Mouse (Mus musculus) thymus, postnatal 25 days (tissue): ENCODE data around the gene Gm36210.
"Not testable (repeated sequence)": the region's sequence is repeated elsewhere in the genome, so short reads cannot be mapped to it uniquely, and the experiment has no call there.

Source experiments
- DNase-seq: peaks from one replicate; pipeline ENCODE4 v3.0.0; 2022

Gene Gm36210

GRCm38 (mm10) chr7:4879036-4879435, 27.3 kb downstream of the Gm36210 start:
- DNase-seq, result not testable (repeated sequence)

- DNase-seq, result peak; percentile 52
Observed at GRCm38 (mm10) chr7:4878186-4878585, 28.1 kb downstream of the Gm36210 start.

GRCm38 (mm10) chr7:4877226-4877625, 29.1 kb downstream of the Gm36210 start:
- no peak for DNase-seq

GRCm38 (mm10) chr7:4876753-4877221, 29.5 kb downstream of the Gm36210 start, which contains the start of gene Isoc2a:
Isoc2a (plus strand) TSS chr7:4877153.
- peak; percentile 88 for DNase-seq

- DNase-seq, result no peak
Observed at GRCm38 (mm10) chr7:4870133-4870532, 36.2 kb downstream of the Gm36210 start, which contains the start of gene Isoc2b. Isoc2b (minus strand) TSS chr7:4870258.

GRCm38 (mm10) chr7:4866631-4867180, 39.6 kb downstream of the Gm36210 start:
- DNase-seq, result no peak

- peak; percentile 96 for DNase-seq
Observed at GRCm38 (mm10) chr7:4865579-4866493, 40.5 kb downstream of the Gm36210 start.

GRCm38 (mm10) chr7:4865090-4865489, 41.2 kb downstream of the Gm36210 start:
- peak; percentile 55 for DNase-seq

GRCm38 (mm10) chr7:4864130-4864845, 42.0 kb downstream of the Gm36210 start:
- no peak for DNase-seq

GRCm38 (mm10) chr7:4863541-4864080, 42.7 kb downstream of the Gm36210 start:
- DNase-seq, result no peak

GRCm38 (mm10) chr7:4863041-4863440, 43.3 kb downstream of the Gm36210 start:
- no peak for DNase-seq

GRCm38 (mm10) chr7:4860926-4861325, 45.4 kb downstream of the Gm36210 start:
- DNase-seq, result not testable (repeated sequence)

- no peak for DNase-seq
Observed at GRCm38 (mm10) chr7:4859418-4859978, 46.8 kb downstream of the Gm36210 start.

- DNase-seq, result no peak
Observed at GRCm38 (mm10) chr7:4857321-4857720, 49.0 kb downstream of the Gm36210 start.

GRCm38 (mm10) chr7:4856508-4856907, 49.8 kb downstream of the Gm36210 start:
- no peak for DNase-seq

- no peak for DNase-seq
Observed at GRCm38 (mm10) chr7:4853613-4854012, 52.7 kb downstream of the Gm36210 start.

- DNase-seq, result no peak
Observed at GRCm38 (mm10) chr7:4851315-4851688, 55.0 kb downstream of the Gm36210 start.

GRCm38 (mm10) chr7:4850621-4851314, 55.5 kb downstream of the Gm36210 start:
- no peak for DNase-seq

GRCm38 (mm10) chr7:4849372-4849771, 56.9 kb downstream of the Gm36210 start:
- DNase-seq, result no peak
